Mouse (Mus musculus): ENCODE data around the gene Wiz. TPM values are rescaled to one million over a fixed set of nuclear protein-coding genes. Genes with fewer than 3 reads are reported as not detected.

Gene Wiz
- polyA plus RNA-seq, 1 experiment from 2014 or later, result 24.7 TPM

- no peak for ATAC-seq
- 89% methylated on average over 24 of the region's 24 CpGs for WGBS
- H3K4me2 ChIP-seq (replicated peaks), result no peak overlapping the region
- H3K27ac ChIP-seq, result no peak overlapping the region
- no peaks in the 10 kb centered on the region for H3K9me3 ChIP-seq
- H3K36me3 ChIP-seq, result peaks cover 65% of the 10 kb centered on the region
- H3K4me1 ChIP-seq (replicated peaks), result no peaks in the 10 kb centered on the region
- H3K27me3 ChIP-seq (replicated peaks), result no peaks in the 10 kb centered on the region
- H3K4me3 ChIP-seq (replicated peaks), result no peak overlapping the region
- H3K9ac ChIP-seq, result no peak overlapping the region
These were observed 32.2 kb downstream of the Wiz start for GRCm38 (mm10) chr17:32356766-32357760.

GRCm38 (mm10) chr17:32356281-32356680 lies 33.0 kb downstream of the Wiz start:
- H3K4me3 ChIP-seq (replicated peaks), result no peak overlapping the region
- H3K27ac ChIP-seq, result no peak overlapping the region
- H3K9ac ChIP-seq, result no peak overlapping the region
- H3K9me3 ChIP-seq, result no peaks in the 10 kb centered on the region
- H3K27me3 ChIP-seq (replicated peaks), result no peaks in the 10 kb centered on the region
- no peak overlapping the region for H3K4me2 ChIP-seq (replicated peaks)
- H3K4me1 ChIP-seq (replicated peaks), result no peaks in the 10 kb centered on the region
- ATAC-seq, result no peak
- H3K36me3 ChIP-seq, result peaks cover 59% of the 10 kb centered on the region
- WGBS, result 91% methylated on average over 9 of the region's 9 CpGs

GRCm38 (mm10) chr17:32355031-32355430 lies 34.2 kb downstream of the Wiz start:
- no peak overlapping the region for H3K9ac ChIP-seq
- no peak overlapping the region for H3K4me2 ChIP-seq (replicated peaks)
- no peak for ATAC-seq
- H3K27ac ChIP-seq, result no peak overlapping the region
- H3K36me3 ChIP-seq, result peaks cover 52% of the 10 kb centered on the region
- H3K9me3 ChIP-seq, result no peaks in the 10 kb centered on the region
- no peak overlapping the region for H3K4me3 ChIP-seq (replicated peaks)
- no peaks in the 10 kb centered on the region for H3K27me3 ChIP-seq (replicated peaks)
- 90% methylated on average over 6 of the region's 6 CpGs for whole genome bisulfite sequencing
- H3K4me1 ChIP-seq (replicated peaks), result no peaks in the 10 kb centered on the region

- no peak overlapping the region for H3K9ac ChIP-seq
- no peak overlapping the region for H3K4me3 ChIP-seq (replicated peaks)
- H3K36me3 ChIP-seq, result peaks cover 45% of the 10 kb centered on the region
- H3K27me3 ChIP-seq (replicated peaks), result no peaks in the 10 kb centered on the region
- H3K9me3 ChIP-seq, result no peaks in the 10 kb centered on the region
- no peak for ATAC-seq
- no peak overlapping the region for H3K4me2 ChIP-seq (replicated peaks)
- WGBS, result 71% methylated on average over 5 of the region's 5 CpGs
- no peak overlapping the region for H3K27ac ChIP-seq
- 0 out of 2 replicates have a peak, but pooled peaks cover 3% of the 10 kb centered on the region for H3K4me1 ChIP-seq (replicated peaks)
These were observed 35.0 kb downstream of the Wiz start for GRCm38 (mm10) chr17:32354211-32354610.

DNA sequence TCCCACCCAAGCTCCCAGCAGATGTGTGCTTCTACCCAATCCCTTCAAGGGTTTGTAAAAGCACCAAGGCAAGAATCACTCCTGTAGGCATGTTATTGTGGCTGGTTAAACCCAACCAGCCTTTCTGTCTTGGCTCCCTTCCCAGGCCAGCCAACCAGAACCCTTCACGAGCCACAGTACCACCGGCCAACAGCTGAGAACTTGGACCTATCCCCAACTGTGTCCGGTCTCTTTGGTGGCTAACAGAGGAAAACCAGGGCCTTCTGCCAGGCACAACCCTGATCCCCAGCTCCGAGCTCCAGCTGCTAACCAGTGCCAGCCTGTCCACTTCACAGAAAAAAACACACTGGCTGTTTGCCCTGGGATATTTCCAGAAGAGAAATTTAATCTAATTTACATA lies 35.5 kb downstream of the Wiz start:
- H3K4me1 ChIP-seq (replicated peaks), result 0 out of 2 replicates have a peak, but pooled peaks cover 5% of the 10 kb centered on the region

DNA sequence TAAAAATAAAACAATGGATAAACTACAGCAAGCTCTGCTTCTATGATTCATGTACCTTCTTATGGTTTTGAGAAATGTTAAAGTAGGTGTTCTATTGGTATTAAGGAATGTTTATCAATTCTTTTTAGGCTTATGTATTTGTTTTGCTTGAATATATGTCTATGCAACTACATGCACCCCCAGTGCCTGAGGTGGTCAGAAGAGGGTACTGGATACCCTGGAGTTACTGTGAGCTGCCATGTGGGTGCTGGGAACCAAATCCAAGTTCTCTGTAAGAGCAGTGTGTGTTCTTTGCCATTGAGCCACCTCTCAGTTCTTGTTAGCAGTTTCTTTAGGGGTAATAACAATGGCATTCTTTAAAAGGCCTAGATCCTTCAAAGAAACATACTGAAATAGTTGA lies 37.5 kb downstream of the Wiz start:
- H3K4me2 ChIP-seq (replicated peaks), result no peak overlapping the region
- H3K27me3 ChIP-seq (replicated peaks), result no peaks in the 10 kb centered on the region
- H3K36me3 ChIP-seq, result peaks cover 20% of the 10 kb centered on the region
- no peak overlapping the region for H3K27ac ChIP-seq
- no peak overlapping the region for H3K9ac ChIP-seq
- no peak for ATAC-seq
- 0 out of 2 replicates have a peak, but pooled peaks cover 5% of the 10 kb centered on the region for H3K4me1 ChIP-seq (replicated peaks)
- no peak overlapping the region for H3K4me3 ChIP-seq (replicated peaks)
- H3K9me3 ChIP-seq, result no peaks in the 10 kb centered on the region

More for the DNA sequence above, 35.5 kb downstream of the Wiz start:
- WGBS, result 83% methylated on average over 4 of the region's 4 CpGs
- H3K9me3 ChIP-seq, result no peaks in the 10 kb centered on the region
- no peak overlapping the region for H3K4me3 ChIP-seq (replicated peaks)
- H3K27ac ChIP-seq, result no peak overlapping the region
- H3K4me2 ChIP-seq (replicated peaks), result no peak overlapping the region
- ATAC-seq, result no peak
- H3K36me3 ChIP-seq, result peaks cover 40% of the 10 kb centered on the region
- no peak overlapping the region for H3K9ac ChIP-seq
- no peaks in the 10 kb centered on the region for H3K27me3 ChIP-seq (replicated peaks)

DNA sequence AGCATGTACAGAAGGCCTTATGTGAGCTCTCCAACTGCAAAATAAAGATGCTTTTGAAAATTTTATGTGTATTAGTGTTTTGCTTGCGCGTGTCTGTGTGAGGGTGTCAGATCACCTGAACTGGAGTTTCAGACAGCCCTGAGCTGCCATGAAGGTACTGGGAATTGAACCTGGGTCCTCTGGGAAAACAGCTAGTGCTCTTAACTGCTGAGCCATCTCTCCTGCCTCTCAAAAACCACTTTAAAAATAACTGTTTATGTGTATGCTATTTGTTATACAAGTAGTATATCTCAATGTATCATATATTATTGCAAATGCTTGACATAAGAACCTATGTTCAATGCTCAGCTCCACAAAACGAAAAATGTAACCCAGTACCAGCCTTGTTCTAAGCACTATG lies 38.0 kb downstream of the Wiz start:
- ATAC-seq, result no peak
- Histone ChIP-seq H3K4me3 (replicated peaks) (no peak overlapping the region), H3K9ac (no peak overlapping the region), H3K4me2 (replicated peaks) (peak overlapping the region; percentile 66), H3K27ac (no peak overlapping the region), H3K36me3 (peaks cover 15% of the 10 kb centered on the region), H3K4me1 (replicated peaks) (0 out of 2 replicates have a peak, but pooled peaks cover 5% of the 10 kb centered on the region), H3K27me3 (replicated peaks) (no peaks in the 10 kb centered on the region), H3K9me3 (no peaks in the 10 kb centered on the region)
- 63% methylated on average over 3 of the region's 3 CpGs for WGBS

- 0 out of 2 replicates have a peak, but pooled peaks cover 5% of the 10 kb centered on the region for H3K4me1 ChIP-seq (replicated peaks)
- no peaks in the 10 kb centered on the region for H3K9me3 ChIP-seq
- no peaks in the 10 kb centered on the region for H3K27me3 ChIP-seq (replicated peaks)
- peak; percentile 99 for ATAC-seq
- under 1% methylated on average over 37 of the region's 37 CpGs for WGBS
- peak within 1 kb of the TSS; percentile 54 for H3K27ac ChIP-seq
- peaks cover 10% of the 10 kb centered on the region for H3K36me3 ChIP-seq
- H3K9ac ChIP-seq, result peak within 1 kb of the TSS; percentile 70
- peak within 1 kb of the TSS; percentile 69 for H3K4me2 ChIP-seq (replicated peaks)
- H3K4me3 ChIP-seq (replicated peaks), result peak within 1 kb of the TSS; percentile 65
These were observed 38.8 kb downstream of the Wiz start, which contains the start of gene Akap8l for GRCm38 (mm10) chr17:32350382-32350983. Gene Akap8l (minus strand): TSS chr17:32350607.

GRCm38 (mm10) chr17:32349851-32350381 lies 39.3 kb downstream of the Wiz start:
- H3K4me1 ChIP-seq (replicated peaks), result 0 out of 2 replicates have a peak, but pooled peaks cover 5% of the 10 kb centered on the region
- peak overlapping the region; percentile 54 for H3K27ac ChIP-seq
- no peak for ATAC-seq
- H3K27me3 ChIP-seq (replicated peaks), result no peaks in the 10 kb centered on the region
- H3K9me3 ChIP-seq, result no peaks in the 10 kb centered on the region
- H3K4me3 ChIP-seq (replicated peaks), result peak overlapping the region; percentile 65
- peak overlapping the region; percentile 70 for H3K9ac ChIP-seq
- peaks cover 4% of the 10 kb centered on the region for H3K36me3 ChIP-seq
- H3K4me2 ChIP-seq (replicated peaks), result peak overlapping the region; percentile 69
- WGBS, result under 1% methylated on average over 24 of the region's 24 CpGs

GRCm38 (mm10) chr17:32349037-32349732 lies 40.1 kb downstream of the Wiz start:
- Histone ChIP-seq H3K4me3 (replicated peaks) (peak overlapping the region; percentile 65), H3K27me3 (replicated peaks) (no peaks in the 10 kb centered on the region), H3K36me3 (no peaks in the 10 kb centered on the region), H3K27ac (no peak overlapping the region; the same call in 1 of the 2 replicates), H3K4me1 (replicated peaks) (0 out of 2 replicates have a peak, but pooled peaks cover 5% of the 10 kb centered on the region), H3K4me2 (replicated peaks) (peak overlapping the region; percentile 69), H3K9me3 (no peaks in the 10 kb centered on the region), H3K9ac (peak overlapping the region; percentile 70; the same call in 1 of the 2 replicates)
- no peak for ATAC-seq
- WGBS, result 9% methylated on average over 4 of the region's 4 CpGs

- no peaks in the 10 kb centered on the region for H3K36me3 ChIP-seq
- ATAC-seq, result no peak
- H3K27me3 ChIP-seq (replicated peaks), result no peaks in the 10 kb centered on the region
- 0 out of 2 replicates have a peak, but pooled peaks cover 5% of the 10 kb centered on the region for H3K4me1 ChIP-seq (replicated peaks)
- no peak overlapping the region for H3K4me3 ChIP-seq (replicated peaks)
- no peak overlapping the region for H3K9ac ChIP-seq
- H3K9me3 ChIP-seq, result no peaks in the 10 kb centered on the region
- no peak overlapping the region for H3K27ac ChIP-seq
- 0 out of 2 replicates have a peak overlapping the region, but pooled peaks have one; percentile 69 for H3K4me2 ChIP-seq (replicated peaks)
- WGBS, result 83% methylated on average over 2 of the region's 2 CpGs
These were observed 40.8 kb downstream of the Wiz start for GRCm38 (mm10) chr17:32348406-32348805.

All from intestine, embryonic 15.5 days (tissue).